Mouse (Mus musculus) limb, embryonic 10.5 days (tissue): ENCODE results near the gene Gm10229. TPM values are rescaled to one million over a fixed set of nuclear protein-coding genes. Genes with fewer than 3 reads are reported as not detected.
"Not testable (repeated sequence)": the region's sequence is repeated elsewhere in the genome, so short reads cannot be mapped to it uniquely, and the experiment has no call there.

Experiments used
- DNase-seq: peaks from one replicate; pipeline ENCODE4 v3.0.0-alpha.2; 2017; ENCODE audit warnings: low spot score
- H3K27ac ChIP-seq: fragments of 300-500 bp; sonication (generic); 2 replicates; pipeline ENCODE4 v1.5.1; 2016; ENCODE audit warnings: mild to moderate bottlenecking
- H3K27me3 ChIP-seq: fragments of 300-500 bp; sonication (generic); 2 replicates; pipeline ENCODE4 v1.6.1; 2016; ENCODE audit warnings: low read depth, mild to moderate bottlenecking; ENCODE audit not compliant: poor library complexity, severe bottlenecking
- H3K36me3 ChIP-seq: fragments of 300-500 bp; sonication (generic); 2 replicates; pipeline ENCODE4 v1.6.1; 2016; ENCODE audit warnings: mild to moderate bottlenecking, moderate library complexity
- H3K4me1 ChIP-seq: fragments of 300-500 bp; sonication (generic); 2 replicates; pipeline ENCODE4 v1.6.1; 2016
- H3K4me3 ChIP-seq: fragments of 300-500 bp; sonication (generic); 2 replicates; pipeline ENCODE4 v1.5.1; 2016; ENCODE audit warnings: mild to moderate bottlenecking, moderate library complexity
- H3K9me3 ChIP-seq: fragments of 300-500 bp; sonication (generic); replicated peaks from 2 replicates; pipeline ENCODE4 v1.6.1; 2016; ENCODE audit warnings: mild to moderate bottlenecking
- WGBS: fragments of 180-500 bp; shearing (Covaris S2); methylation state at CpG from one replicate; pipeline ENCODE4 v1.1.7; 2016; 5-methylcytosine and 5-hydroxymethylcytosine counted together
- polyA plus RNA-seq: library from polyadenylated mRNA; unstranded; fragments of >200 nt; fragmentation: Nextera tagmentation; extraction: Ambion mirVana; gene quantifications from 2 replicates; pipeline ENCODE4 v1.2.1, GENCODE M21; 2016

Gm10229 gene
- not detected in 2 replicates for polyA plus RNA-seq

DNA sequence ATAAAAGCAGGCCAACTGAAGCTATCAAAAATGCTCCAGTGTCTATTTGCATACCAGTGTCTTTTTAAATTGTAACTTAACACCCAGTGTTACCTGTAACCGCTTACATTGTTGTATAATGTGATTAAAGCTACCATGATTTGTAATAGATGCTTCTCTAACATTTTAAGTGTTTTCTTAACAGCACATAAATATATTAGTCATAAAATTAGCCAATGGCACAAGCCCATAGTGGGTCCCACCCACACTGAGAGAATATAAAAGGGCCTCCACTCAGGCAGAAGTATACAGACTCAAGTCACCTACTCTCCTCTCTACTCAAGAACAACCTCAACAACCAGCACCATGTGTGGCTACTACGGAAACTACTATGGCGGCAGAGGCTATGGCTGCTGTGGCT is at the start of gene Gm10229:
Gm10229 (plus strand) TSS at position 301 of the 400 bp plus-strand sequence.
- not testable (repeated sequence) for H3K4me1 ChIP-seq, H3K4me3 ChIP-seq, H3K9me3 ChIP-seq, DNase-seq, H3K27me3 ChIP-seq, H3K27ac ChIP-seq, H3K36me3 ChIP-seq
- WGBS = 90% methylated on average over 3 of the region's 3 CpGs

- H3K27me3 ChIP-seq = no peaks in the 10 kb centered on the region
- no peaks in the 10 kb centered on the region for H3K9me3 ChIP-seq
- 88% methylated on average over 5 of the region's 5 CpGs for WGBS
- no peaks in the 10 kb centered on the region for H3K36me3 ChIP-seq
- H3K4me3 ChIP-seq = no peak within 1 kb of the TSS
- no peaks in the 10 kb centered on the region for H3K4me1 ChIP-seq
- H3K27ac ChIP-seq = no peak within 1 kb of the TSS
- no peak for DNase-seq
Measured at GRCm38 (mm10) chr16:89010659-89011058, 4.4 kb upstream of the Gm10229 start, which contains the start of gene Krtap22-2. Gene Krtap22-2, minus strand, starts transcription at chr16:89010759.

DNA sequence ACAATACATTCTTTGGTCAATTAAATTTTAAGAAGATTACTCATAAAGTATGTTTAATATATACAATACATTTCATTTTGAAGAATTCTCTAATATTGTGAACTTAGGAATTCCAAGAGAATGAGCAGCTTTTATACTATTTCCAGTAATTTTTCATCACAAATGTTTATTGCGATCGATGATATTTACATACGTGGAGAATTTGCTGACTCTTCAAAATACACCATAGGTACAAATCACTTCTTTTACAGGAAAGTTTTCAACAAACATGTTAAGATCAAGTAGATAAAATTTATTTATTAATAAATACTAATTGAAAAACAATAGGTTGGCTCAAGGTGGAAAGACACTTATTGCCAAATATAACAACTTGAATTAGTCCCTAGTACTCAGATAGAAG is 1.1 kb upstream of the Gm10229 start:
- H3K27ac ChIP-seq = no peak overlapping the region
- no peaks in the 10 kb centered on the region for H3K27me3 ChIP-seq
- WGBS = over 99% methylated on average over 3 of the region's 3 CpGs
- no peaks in the 10 kb centered on the region for H3K4me1 ChIP-seq
- no peaks in the 10 kb centered on the region for H3K36me3 ChIP-seq
- no peaks in the 10 kb centered on the region for H3K9me3 ChIP-seq
- DNase-seq = no peak
- H3K4me3 ChIP-seq = no peak overlapping the region

DNA sequence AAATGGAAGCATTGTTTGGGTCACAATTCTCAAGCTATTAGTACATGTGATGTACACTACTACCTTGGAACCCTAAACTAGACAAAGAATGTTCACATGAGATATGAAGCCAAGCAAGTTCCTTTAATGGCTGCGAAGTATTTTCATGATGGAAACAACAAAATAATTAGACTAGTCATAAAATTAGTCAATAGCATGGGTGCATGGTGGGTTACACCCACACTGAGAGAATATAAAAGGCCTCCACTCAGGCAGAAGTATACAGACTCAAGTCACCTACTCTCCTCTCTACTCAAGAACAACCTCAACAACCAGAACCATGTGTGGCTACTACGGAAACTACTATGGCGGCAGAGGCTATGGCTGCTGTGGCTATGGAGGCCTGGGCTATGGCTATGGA is 16.3 kb downstream of the Gm10229 start, which contains the start of gene Krtap6-1:
Krtap6-1 (plus strand) TSS at position 301 of the 400 bp plus-strand sequence.
- not testable (repeated sequence) for H3K27me3 ChIP-seq, DNase-seq, H3K4me1 ChIP-seq, H3K9me3 ChIP-seq, H3K4me3 ChIP-seq, H3K36me3 ChIP-seq, H3K27ac ChIP-seq
- WGBS = 91% methylated on average over 3 of the region's 3 CpGs

DNA sequence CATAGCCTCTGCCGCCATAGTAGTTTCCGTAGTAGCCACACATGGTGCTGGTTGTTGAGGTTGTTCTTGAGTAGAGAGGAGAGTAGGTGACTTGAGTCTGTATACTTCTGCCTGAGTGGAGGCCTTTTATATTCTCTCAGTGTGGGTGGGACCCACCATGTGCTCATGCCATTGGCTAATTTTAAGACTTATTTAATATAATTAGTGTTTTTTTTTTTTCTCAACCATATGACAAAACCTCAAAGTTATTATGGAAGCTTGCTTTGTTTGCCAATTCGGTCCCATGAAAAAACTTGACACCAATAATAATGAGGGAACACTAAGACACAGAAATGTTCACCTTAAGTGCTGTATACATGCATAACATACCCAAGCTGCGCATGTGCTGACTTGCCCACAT is 26.3 kb downstream of the Gm10229 start, which contains the start of gene Gm10228:
Gm10228 (minus strand) TSS at position 101 of the 400 bp plus-strand sequence.
- WGBS = 96% methylated on average over 2 of the region's 4 CpGs

DNA sequence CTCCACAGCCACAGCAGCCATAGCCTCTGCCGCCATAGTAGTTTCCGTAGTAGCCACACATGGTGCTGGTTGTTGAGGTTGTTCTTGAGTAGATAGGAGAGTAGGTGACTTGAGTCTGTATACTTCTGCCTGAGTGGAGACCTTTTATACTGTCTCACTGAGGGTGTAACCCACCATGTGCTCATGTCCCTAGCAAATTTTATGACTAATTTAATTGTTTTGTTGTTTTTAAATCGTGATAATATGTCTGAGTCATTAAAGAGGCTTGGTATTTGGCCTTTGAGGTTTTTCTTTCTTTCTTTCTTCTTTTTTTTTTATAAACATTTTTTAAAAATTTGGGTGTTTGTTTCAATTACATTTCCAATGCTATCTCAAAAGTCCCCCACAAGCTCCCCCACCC is 32.7 kb downstream of the Gm10229 start, which contains the start of gene Krtap6-5:
Krtap6-5 (minus strand) TSS at position 101 of the 400 bp plus-strand sequence.
- Histone ChIP-seq H3K27ac (no peak within 1 kb of the TSS), H3K4me1 (no peaks in the 10 kb centered on the region), H3K4me3 (no peak within 1 kb of the TSS), H3K27me3 (no peaks in the 10 kb centered on the region), H3K36me3 (no peaks in the 10 kb centered on the region), H3K9me3 (no peaks in the 10 kb centered on the region)
- no peak for DNase-seq
- 95% methylated on average over 3 of the region's 3 CpGs for WGBS

More for the DNA sequence above, 26.3 kb downstream of the Gm10229 start, which contains the start of gene Gm10228:
- H3K27me3 ChIP-seq, H3K4me1 ChIP-seq, H3K36me3 ChIP-seq, DNase-seq, H3K9me3 ChIP-seq, H3K27ac ChIP-seq, H3K4me3 ChIP-seq: not testable (repeated sequence)

- not testable (repeated sequence) for H3K27me3 ChIP-seq, H3K9me3 ChIP-seq, DNase-seq, H3K4me1 ChIP-seq, H3K36me3 ChIP-seq, H3K4me3 ChIP-seq, H3K27ac ChIP-seq
- WGBS = no CpG with 5 or more reads among the region's 2 CpGs
Measured at GRCm38 (mm10) chr16:89063902-89064301, 48.8 kb downstream of the Gm10229 start, which contains the start of gene 1110025L11Rik. Gene 1110025L11Rik, minus strand, starts transcription at chr16:89064002.

Other genes with a start within 250 kb of the Gm10229 start
- not detected in 2 replicates for gene 2310057N15Rik, start 241.1 kb upstream of the Gm10229 start, polyA plus RNA-seq
- gene Gm5965, start 237.4 kb upstream of the Gm10229 start, polyA plus RNA-seq = not detected in 2 replicates
- gene Gm20741, start 203.1 kb upstream of the Gm10229 start, polyA plus RNA-seq = not detected in 2 replicates
- gene Krtap15, start 195.1 kb upstream of the Gm10229 start, polyA plus RNA-seq = not detected in 2 replicates
- gene Krtap14, start 189.1 kb upstream of the Gm10229 start, polyA plus RNA-seq = not detected in 2 replicates
- not detected in 2 replicates for gene Krtap19-1, start 145.9 kb upstream of the Gm10229 start, polyA plus RNA-seq
- gene Krtap19-2, start 141.0 kb upstream of the Gm10229 start, polyA plus RNA-seq = not detected in 2 replicates
- not detected in 2 replicates for gene Krtap19-3, start 137.2 kb upstream of the Gm10229 start, polyA plus RNA-seq
- gene Krtap19-4, start 130.2 kb upstream of the Gm10229 start, polyA plus RNA-seq = not detected in 2 replicates
- gene Krtap19-5, start 118.8 kb upstream of the Gm10229 start, polyA plus RNA-seq = not detected in 2 replicates
- gene Krtap19-9b, start 83.0 kb upstream of the Gm10229 start, polyA plus RNA-seq = not detected in 2 replicates
- not detected in 2 replicates for gene Krtap16-3, start 52.4 kb upstream of the Gm10229 start, polyA plus RNA-seq
- gene Krtap22-2, start 4.5 kb upstream of the Gm10229 start, polyA plus RNA-seq = not detected in 2 replicates
- gene Krtap6-1, start 16.4 kb downstream of the Gm10229 start, polyA plus RNA-seq = not detected in 2 replicates
- not detected in 2 replicates for gene Gm10228, start 26.2 kb downstream of the Gm10229 start, polyA plus RNA-seq
- gene Krtap6-5, start 32.6 kb downstream of the Gm10229 start, polyA plus RNA-seq = not detected in 2 replicates
- not detected in 2 replicates for gene 1110025L11Rik, start 48.7 kb downstream of the Gm10229 start, polyA plus RNA-seq
- gene Krtap6-3, start 68.7 kb downstream of the Gm10229 start, polyA plus RNA-seq = not detected in 2 replicates
- not detected in 2 replicates for gene Gm6358, start 125.6 kb downstream of the Gm10229 start, polyA plus RNA-seq
- gene Gm10061, start 135.8 kb downstream of the Gm10229 start, polyA plus RNA-seq = not detected in 2 replicates
- not detected in 2 replicates for gene Gm9789, start 142.7 kb downstream of the Gm10229 start, polyA plus RNA-seq
- not detected in 2 replicates for gene Gm7735, start 154.2 kb downstream of the Gm10229 start, polyA plus RNA-seq
- not detected in 2 replicates for gene 1110057P08Rik, start 159.5 kb downstream of the Gm10229 start, polyA plus RNA-seq
- gene Krtap20-2, start 190.6 kb downstream of the Gm10229 start, polyA plus RNA-seq = not detected in 2 replicates